Mouse (Mus musculus) stomach, postnatal 0 days (tissue): ENCODE data around the gene Olfr1029. TPM values are rescaled to one million over a fixed set of nuclear protein-coding genes. Genes with fewer than 3 reads are reported as not detected.
A peak's percentile ranks its signal among the peaks of the same experiment; 100 is the strongest.
"Not testable (repeated sequence)": the region's sequence is repeated elsewhere in the genome, so short reads cannot be mapped to it uniquely, and the experiment has no call there.

Experiments
- ATAC-seq: fragments of 200-750 bp; cut with Nextera tagmentation; 2 replicates; pipeline ENCODE4 v1.8.0; 2017; ENCODE audit not compliant: low FRiP score, low TSS enrichment
- DNase-seq: peaks from one replicate; pipeline ENCODE4 v3.0.0-alpha.2; 2016; ENCODE audit warnings: low spot score
- H3K27ac ChIP-seq: fragments of 300-500 bp; sonication (generic); replicated peaks from 2 replicates; pipeline ENCODE4 v1.5.1; 2014; ENCODE audit warnings: mild to moderate bottlenecking, control low read depth
- H3K27me3 ChIP-seq: fragments of 300-500 bp; sonication (generic); 2 replicates; pipeline ENCODE4 v1.6.1; 2014; ENCODE audit warnings: low read length; ENCODE audit not compliant: control insufficient read depth, insufficient read depth
- H3K36me3 ChIP-seq: fragments of 300-500 bp; sonication (generic); 2 replicates; pipeline ENCODE4 v1.6.1; 2014; ENCODE audit warnings: low read length, mixed read lengths; ENCODE audit not compliant: control insufficient read depth, insufficient read depth
- H3K4me1 ChIP-seq: fragments of 300-500 bp; sonication (generic); replicated peaks from 2 replicates; pipeline ENCODE4 v1.6.1; 2014; ENCODE audit warnings: antibody characterized with exemption; ENCODE audit not compliant: control insufficient read depth, insufficient read depth
- H3K4me2 ChIP-seq: fragments of 300-500 bp; sonication (generic); replicated peaks from 2 replicates; pipeline ENCODE4 v1.6.1; 2014; ENCODE audit warnings: low read depth, mild to moderate bottlenecking, control low read depth, moderate library complexity
- H3K4me3 ChIP-seq: fragments of 300-500 bp; sonication (generic); 2 replicates; pipeline ENCODE4 v1.5.1; 2014; ENCODE audit warnings: low read depth, low read length, control low read depth
- H3K9ac ChIP-seq: fragments of 300-500 bp; sonication (generic); 2 replicates; pipeline ENCODE4 v1.6.1; 2014; ENCODE audit warnings: mild to moderate bottlenecking, low read length, control low read depth, mixed read lengths
- H3K9me3 ChIP-seq: fragments of 300-500 bp; sonication (generic); 2 replicates; pipeline ENCODE4 v1.6.1; 2016; ENCODE audit warnings: low read length; ENCODE audit not compliant: control insufficient read depth
- CTCF ChIP-seq: IDR thresholded peaks from 2 replicates; pipeline ENCODE4 v1.5.1; 2016; ENCODE audit warnings: antibody characterized with exemption, low read depth, mild to moderate bottlenecking, moderate library complexity
- EP300 ChIP-seq: optimal IDR thresholded peaks from 2 replicates; pipeline ENCODE3; 2016; ENCODE audit warnings: antibody characterized with exemption
- WGBS: fragments of 180-500 bp; shearing (Covaris S2); extraction: QIAGEN DNeasy Blood & Tissue Kit; methylation state at CpG from one replicate; pipeline ENCODE4 v1.1.7; 2014; 5-methylcytosine and 5-hydroxymethylcytosine counted together
- polyA plus RNA-seq: library from polyadenylated mRNA; unstranded; fragments of >200 nt; fragmentation: Nextera tagmentation; extraction: Ambion mirVana; gene quantifications from 2 replicates; pipeline ENCODE4 v1.2.1, GENCODE M21; 2015

Gene Olfr1029
- not detected in 2 replicates for polyA plus RNA-seq

DNA sequence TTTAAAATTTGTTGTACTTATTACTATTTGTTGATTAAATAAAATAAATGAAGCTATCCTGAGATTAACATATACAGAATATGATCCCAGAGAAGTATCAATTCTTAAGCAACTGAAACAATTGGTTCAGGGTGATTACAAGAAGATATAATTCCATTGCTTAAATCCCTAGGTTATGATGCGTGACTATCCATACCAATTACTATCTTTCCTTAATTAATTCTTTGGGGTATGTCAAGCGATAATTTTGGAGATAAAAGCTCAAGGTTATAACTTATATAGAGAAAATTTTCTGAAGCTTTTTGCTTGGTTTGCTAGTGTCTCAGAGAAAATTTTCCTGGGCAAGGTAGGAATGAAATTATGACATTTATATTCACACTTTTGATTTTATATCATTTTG, at the start of gene Olfr1029:
Gene Olfr1029 (plus strand): TSS at position 301 of the 400 bp plus-strand sequence.
- 81% methylated on average over 2 of the region's 2 CpGs for WGBS
- no peaks in the 10 kb centered on the region for H3K4me1 ChIP-seq
- no peak within 1 kb of the TSS for H3K4me3 ChIP-seq
- no peaks in the 10 kb centered on the region for H3K36me3 ChIP-seq
- H3K4me2 ChIP-seq: no peak within 1 kb of the TSS
- H3K27me3 ChIP-seq: no peaks in the 10 kb centered on the region
- ATAC-seq: no peak
- no peak for TF ChIP-seq EP300
- no peak for TF ChIP-seq CTCF
- no peak for DNase-seq
- no peak within 1 kb of the TSS for H3K27ac ChIP-seq
- no peaks in the 10 kb centered on the region for H3K9me3 ChIP-seq
- H3K9ac ChIP-seq: no peak within 1 kb of the TSS

DNA sequence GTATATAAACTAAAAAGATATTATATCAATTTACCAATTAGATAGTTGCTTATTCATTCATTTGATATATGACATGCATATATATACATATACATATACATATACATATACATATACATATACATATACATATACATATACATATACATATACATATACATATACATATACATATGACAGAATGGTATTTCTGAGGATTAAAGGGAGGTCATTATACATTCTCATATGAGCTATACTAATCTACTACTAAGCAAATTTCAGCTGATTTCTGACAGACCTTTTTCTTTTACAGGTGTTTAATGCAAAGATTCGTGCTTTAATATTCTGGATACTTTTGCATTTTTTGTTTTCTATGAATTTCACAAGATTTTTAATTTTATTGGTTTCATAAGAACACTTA, 23.6 kb upstream of the Olfr1029 start, which contains the start of gene Olfr1028:
Gene Olfr1028 (plus strand): TSS at position 301 of the 400 bp plus-strand sequence.
- WGBS: 76% methylated on average over 1 of the region's 1 CpGs

DNA sequence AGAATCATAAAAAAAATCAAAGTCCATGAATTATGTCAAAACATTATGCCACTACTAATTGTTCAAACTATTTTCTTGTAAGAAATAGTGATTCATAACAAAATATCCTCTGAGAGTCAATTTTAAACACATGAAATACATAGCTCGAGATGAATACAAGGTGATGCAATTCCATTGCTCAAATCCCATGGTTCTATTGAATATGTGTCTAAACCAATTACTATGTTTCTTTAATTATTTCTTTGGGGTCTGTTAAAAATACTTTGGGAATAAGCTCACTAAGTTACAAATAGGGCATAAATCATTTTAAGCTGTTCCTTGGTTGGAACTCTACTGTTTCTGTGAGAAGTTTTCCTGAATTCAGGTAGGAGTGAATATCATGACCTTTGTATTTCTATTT, 5.3 kb downstream of the Olfr1029 start, which contains the start of gene Olfr1030:
Gene Olfr1030 (plus strand): TSS at position 301 of the 400 bp plus-strand sequence.
- Histone ChIP-seq H3K9me3 (no peaks in the 10 kb centered on the region), H3K4me1 (no peaks in the 10 kb centered on the region), H3K27me3 (no peaks in the 10 kb centered on the region), H3K4me3 (no peak within 1 kb of the TSS), H3K27ac (no peak within 1 kb of the TSS), H3K9ac (no peak within 1 kb of the TSS), H3K36me3 (no peaks in the 10 kb centered on the region), H3K4me2 (no peak within 1 kb of the TSS)
- ATAC-seq (no peak), DNase-seq (no peak)
- TF ChIP-seq EP300: no peak
- TF ChIP-seq CTCF: no peak
- 66% methylated on average over 1 of the region's 1 CpGs for WGBS

More for the DNA sequence above, 23.6 kb upstream of the Olfr1029 start, which contains the start of gene Olfr1028:
- Histone ChIP-seq H3K27ac (no peak within 1 kb of the TSS), H3K36me3 (no peaks in the 10 kb centered on the region), H3K27me3 (no peaks in the 10 kb centered on the region), H3K4me3 (no peak within 1 kb of the TSS), H3K9me3 (no peaks in the 10 kb centered on the region), H3K4me2 (no peak within 1 kb of the TSS), H3K9ac (no peak within 1 kb of the TSS), H3K4me1 (no peaks in the 10 kb centered on the region)
- TF ChIP-seq CTCF (no peak), EP300 (no peak)
- DNase-seq (no peak), ATAC-seq (no peak)

DNA sequence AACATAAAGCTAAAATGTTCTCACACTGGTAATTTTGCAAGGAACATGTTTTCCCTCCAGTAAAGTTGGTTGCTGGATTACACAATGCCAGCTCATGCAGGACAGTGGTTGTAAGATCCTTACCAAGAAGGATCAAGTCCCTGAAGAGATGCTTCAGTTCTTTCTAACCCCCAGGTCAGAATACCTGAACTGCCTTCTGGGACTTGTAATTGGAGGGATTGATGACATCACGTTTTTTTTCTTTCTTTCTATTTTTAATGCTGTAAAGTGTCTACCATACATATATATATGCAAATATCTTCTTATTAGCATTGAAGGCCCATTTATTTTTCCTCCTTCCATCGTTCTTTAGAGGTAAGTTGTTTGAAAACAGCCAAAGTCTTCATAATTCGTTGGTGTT, 16.3 kb downstream of the Olfr1029 start, which contains the start of gene Olfr1031:
Gene Olfr1031 (plus strand): TSS at position 301 of the 400 bp plus-strand sequence.
- no peak for TF ChIP-seq CTCF
- no peak within 1 kb of the TSS for H3K4me3 ChIP-seq
- H3K9me3 ChIP-seq: no peaks in the 10 kb centered on the region
- no peaks in the 10 kb centered on the region for H3K27me3 ChIP-seq
- no peaks in the 10 kb centered on the region for H3K36me3 ChIP-seq
- no peak within 1 kb of the TSS for H3K27ac ChIP-seq
- H3K4me1 ChIP-seq: no peaks in the 10 kb centered on the region
- ATAC-seq (no peak), DNase-seq (no peak)
- 58% methylated on average over 3 of the region's 3 CpGs for WGBS
- H3K9ac ChIP-seq: no peak within 1 kb of the TSS
- H3K4me2 ChIP-seq: no peak within 1 kb of the TSS

DNA sequence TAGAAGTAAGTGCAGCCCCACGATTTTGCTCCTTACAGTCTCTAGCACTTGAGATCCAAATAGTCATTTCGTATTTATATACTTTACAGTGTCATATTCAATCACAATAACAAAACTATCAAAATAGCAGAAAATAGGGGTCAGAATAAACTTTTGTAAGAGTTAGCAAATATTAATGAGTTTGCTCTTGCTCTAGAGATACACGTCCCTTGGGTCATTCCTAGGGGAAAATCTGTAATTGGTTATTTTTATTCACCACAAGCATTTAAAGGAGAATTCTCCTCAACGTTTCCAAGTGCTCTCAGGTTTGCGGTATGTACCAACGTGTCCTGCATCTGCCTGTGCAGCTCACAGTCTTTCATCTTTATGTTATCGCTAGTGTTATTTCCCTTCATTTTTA, 31.5 kb downstream of the Olfr1029 start, which contains the start of gene Olfr1032:
Gene Olfr1032 (plus strand): TSS at position 301 of the 400 bp plus-strand sequence.
- 80% methylated on average over 7 of the region's 7 CpGs for WGBS
- Histone ChIP-seq H3K9ac (no peak within 1 kb of the TSS), H3K4me2 (no peak within 1 kb of the TSS), H3K9me3 (no peaks in the 10 kb centered on the region), H3K36me3 (no peaks in the 10 kb centered on the region), H3K4me3 (no peak within 1 kb of the TSS), H3K27ac (no peak within 1 kb of the TSS), H3K27me3 (no peaks in the 10 kb centered on the region), H3K4me1 (no peaks in the 10 kb centered on the region)
- ATAC-seq: no peak
- no peak for DNase-seq
- TF ChIP-seq CTCF: no peak
- TF ChIP-seq EP300: no peak

DNA sequence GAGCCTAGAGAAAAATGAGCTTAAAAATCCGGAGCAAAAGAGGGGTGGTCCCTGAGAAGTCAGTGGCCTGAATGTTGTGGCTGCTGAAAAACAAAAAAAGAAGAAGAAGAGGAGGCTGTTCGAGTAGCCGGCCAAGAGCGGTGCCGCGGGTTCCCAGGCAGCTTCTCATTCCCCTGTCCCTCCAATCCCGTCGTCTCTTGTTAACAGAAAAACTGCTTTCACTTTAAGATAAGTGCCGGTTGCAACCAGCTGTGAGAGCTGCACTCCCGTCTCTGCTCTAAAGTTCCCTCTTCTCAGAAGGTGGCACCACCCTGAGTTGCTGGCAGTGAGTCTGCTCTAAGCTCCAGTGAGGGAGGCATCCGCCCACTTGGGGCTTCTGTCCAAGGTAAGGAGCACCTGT, 46.7 kb downstream of the Olfr1029 start, which contains the start of gene Olfr1033:
Gene Olfr1033 (plus strand): TSS at position 228 of the 400 bp plus-strand sequence.
- not testable (repeated sequence) for H3K9me3 ChIP-seq, H3K36me3 ChIP-seq, H3K27me3 ChIP-seq, H3K4me1 ChIP-seq, ATAC-seq, H3K27ac ChIP-seq, H3K9ac ChIP-seq
- H3K4me2 ChIP-seq: peak within 1 kb of the TSS; percentile 39
- WGBS: 0% methylated on average over 10 of the region's 11 CpGs
- H3K4me3 ChIP-seq: peak within 1 kb of the TSS; percentile 32
- DNase-seq: peak; percentile 28

DNA sequence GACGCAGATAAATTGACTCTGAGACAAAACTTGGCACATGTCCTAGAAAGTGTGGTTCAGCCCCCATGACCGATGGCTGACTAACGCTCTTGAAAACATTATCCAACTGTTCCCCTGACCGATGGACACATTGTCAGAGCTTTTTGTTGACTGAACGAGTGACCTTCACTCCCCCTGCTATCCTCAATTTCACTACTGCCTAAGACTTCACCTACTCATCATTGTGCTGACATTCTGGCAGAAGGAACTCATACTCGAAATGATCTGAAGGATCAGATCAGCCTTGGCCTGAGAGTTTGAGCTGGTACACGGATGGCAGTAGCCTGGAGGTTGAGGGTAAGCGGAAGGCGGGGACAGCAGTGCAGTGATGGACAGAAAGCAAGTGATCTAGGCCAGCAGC, 47.8 kb downstream of the Olfr1029 start:
- not testable (repeated sequence) for H3K36me3 ChIP-seq, H3K9ac ChIP-seq, H3K4me3 ChIP-seq, H3K9me3 ChIP-seq, H3K4me2 ChIP-seq, DNase-seq, H3K4me1 ChIP-seq, H3K27ac ChIP-seq, H3K27me3 ChIP-seq, ATAC-seq
- 42% methylated on average over 3 of the region's 9 CpGs for WGBS
